Mouse (Mus musculus): ENCODE measurements around the gene Ccn5.

- TF ChIP-seq POLR2AphosphoS2 (IDR thresholded peaks at IDR 0.05; ENCODE audit: low read length) (no peak), CTCF (IDR thresholded peaks at IDR 0.05 in 2 of 3, conservative IDR thresholded peaks at IDR 0.05 in 1 of 3; ENCODE audit: control insufficient read depth in 1 of 3, insufficient read depth in 1 of 3, low read depth in 2 of 3, low read length in 3 of 3, poor library complexity in 1 of 3, severe bottlenecking in 1 of 3) (no peak), POLR2A (IDR thresholded peaks at IDR 0.05; ENCODE audit: control insufficient read depth in 1 of 2, insufficient read depth in 1 of 2, low read depth in 1 of 2, low read length in 2 of 2, poor library complexity in 1 of 2) (no peak), CHD2 (IDR thresholded peaks at IDR 0.05; ENCODE audit: low read length) (no peak), ZC3H11A (IDR thresholded peaks at IDR 0.05; ENCODE audit: low read depth, low read length) (no peak), EP300 (IDR thresholded peaks at IDR 0.05; ENCODE audit: low read depth in 1 of 2, low read length in 2 of 2) (no peak), USF1 (IDR thresholded peaks at IDR 0.05; ENCODE audit: low read depth, low read length) (no peak), USF2 (IDR thresholded peaks at IDR 0.05; ENCODE audit: borderline replicate concordance in 1 of 2, insufficient read depth in 1 of 2, low read depth in 1 of 2, low read length in 2 of 2) (no peak), E2F4 (IDR thresholded peaks at IDR 0.05; ENCODE audit: borderline replicate concordance, low read depth, low read length) (no peak), UBTF (IDR thresholded peaks at IDR 0.05; ENCODE audit: borderline replicate concordance, insufficient read depth, low read depth, low read length) (no peak)
These were observed 60.2 kb downstream of the Ccn5 start for GRCm38 (mm10) chr2:163880891-163881290.
